Mouse (Mus musculus): ENCODE data around the gene Pisd.

Gene Pisd

DNA sequence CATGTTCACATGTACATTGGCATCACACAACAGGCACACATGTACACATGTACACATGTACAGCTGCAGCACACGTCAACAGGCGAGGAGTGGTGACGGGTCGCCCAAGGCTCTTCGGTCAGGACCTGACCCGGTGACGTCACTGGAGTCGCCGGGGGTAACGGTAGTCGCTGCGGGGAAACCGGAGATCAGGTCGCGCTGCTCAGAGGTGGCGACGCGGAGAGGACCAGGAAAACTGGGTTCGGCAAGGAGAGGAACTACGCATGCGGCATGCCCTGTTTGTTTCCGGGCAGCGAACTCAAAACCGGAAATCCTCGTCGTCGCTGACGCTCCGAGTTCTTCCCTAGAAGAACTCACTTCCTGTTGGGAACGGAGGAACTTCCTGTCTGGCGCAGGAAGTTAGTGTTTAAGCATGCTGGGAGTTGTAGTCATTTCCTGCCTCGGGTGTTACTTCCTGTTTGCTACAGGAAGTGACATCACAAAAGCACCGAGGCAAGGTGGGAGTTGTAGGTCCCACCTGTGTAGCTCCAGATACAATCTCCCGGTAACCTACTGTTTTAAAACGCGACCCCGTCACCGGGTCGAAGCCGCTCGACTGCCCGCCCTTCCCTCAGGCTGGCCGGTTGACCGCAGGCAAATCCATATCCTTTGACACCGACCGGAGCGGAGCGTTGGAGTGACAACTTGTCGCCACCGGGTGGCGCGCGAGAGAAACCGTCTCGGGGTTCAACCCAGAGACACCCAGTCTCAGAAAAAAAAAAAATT, 71.6 kb downstream of the Pisd start:
- no peak for TF ChIP-seq GATA4 (IDR thresholded peaks at IDR 0.05; ENCODE audit: insufficient replicate concordance, low read length)

DNA sequence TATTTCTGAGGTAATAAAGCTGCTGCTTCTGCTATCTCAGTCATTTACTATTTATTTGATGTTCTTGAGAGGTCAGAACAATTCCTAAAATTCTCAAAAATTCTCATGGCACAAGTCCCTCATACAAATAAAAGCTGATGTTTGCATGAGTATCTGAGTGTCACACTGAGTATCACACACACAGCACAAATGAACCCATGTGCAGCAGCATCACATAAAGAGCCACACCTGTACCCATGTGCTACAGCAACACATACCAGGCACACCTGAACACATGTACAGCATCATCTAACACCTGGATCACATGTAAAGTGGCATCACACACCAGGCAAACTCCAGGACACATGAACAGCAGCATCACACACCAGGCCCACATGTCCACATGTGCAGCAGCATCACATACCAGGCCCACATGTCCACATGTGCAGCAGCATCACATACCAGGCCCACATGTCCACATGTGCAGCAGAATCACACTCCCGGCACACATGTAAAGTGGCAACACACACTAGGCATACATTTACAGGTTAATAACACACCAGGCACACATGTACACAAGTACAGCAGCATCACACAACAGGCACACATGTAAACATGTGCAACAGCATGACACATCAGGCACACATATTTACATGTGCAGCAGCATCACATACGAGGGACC, 72.3 kb downstream of the Pisd start:
- TF ChIP-seq GATA4 (IDR thresholded peaks at IDR 0.05; ENCODE audit: insufficient replicate concordance, low read length) = no peak

DNA sequence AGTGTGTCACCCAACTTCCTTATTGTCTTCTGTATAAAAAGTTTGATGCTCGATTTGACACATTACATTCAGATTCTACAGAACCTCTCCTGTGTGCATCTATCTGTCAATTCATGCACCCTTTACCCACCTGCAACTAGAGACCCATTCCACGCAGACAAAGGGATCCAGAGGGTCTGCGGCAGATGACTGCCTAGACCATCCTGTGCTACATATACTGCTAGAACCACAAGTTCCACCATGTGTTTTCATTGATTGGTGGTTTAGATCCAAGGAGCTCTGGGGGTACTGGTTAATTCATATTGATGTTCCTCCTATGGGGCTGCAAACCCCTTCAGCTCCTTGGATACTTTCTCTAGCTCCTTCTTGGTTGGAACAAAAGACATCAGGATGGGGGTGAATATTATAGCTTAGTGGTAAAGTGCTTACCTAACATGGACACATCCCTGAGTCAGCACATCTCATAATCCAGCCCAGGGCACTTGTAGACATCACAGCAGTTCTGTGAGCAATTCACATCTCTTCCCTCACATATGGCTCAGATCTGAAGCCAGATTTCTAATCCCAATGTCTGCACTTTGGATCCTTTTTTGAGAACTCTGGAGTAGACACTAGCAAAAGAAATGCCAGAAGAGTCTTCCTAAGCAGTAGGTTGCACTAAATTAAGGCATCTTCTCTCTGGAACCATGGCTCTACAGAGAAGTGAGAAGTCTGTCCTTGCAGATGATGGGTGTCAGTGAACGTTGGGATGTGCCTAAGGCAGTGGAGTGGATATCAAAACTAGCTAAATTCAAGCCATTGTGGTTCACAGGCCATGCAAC, 73.0 kb downstream of the Pisd start:
- TF ChIP-seq GATA4 (IDR thresholded peaks at IDR 0.05; ENCODE audit: insufficient replicate concordance, low read length) = no peak

DNA sequence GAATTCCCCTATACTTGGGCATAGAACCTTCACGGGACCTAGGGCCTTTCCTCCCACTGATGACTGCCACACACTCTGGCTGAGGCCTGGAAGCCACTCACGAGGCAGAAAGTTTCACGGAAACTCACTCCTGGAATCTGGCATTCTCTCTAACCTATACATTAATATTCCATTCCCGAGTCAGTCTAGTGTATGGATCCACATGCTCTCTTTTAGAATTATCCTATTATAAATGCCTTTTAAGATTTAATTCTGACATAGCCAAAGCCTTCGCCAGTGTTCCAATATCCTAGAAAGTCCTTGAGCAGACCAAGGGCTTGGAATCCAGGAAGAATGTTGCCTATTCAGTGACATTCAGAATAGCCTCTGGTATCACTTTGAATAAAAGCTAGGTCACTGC, 74.0 kb downstream of the Pisd start:
- no peak for TF ChIP-seq GATA4 (IDR thresholded peaks at IDR 0.05; ENCODE audit: insufficient replicate concordance, low read length)

DNA sequence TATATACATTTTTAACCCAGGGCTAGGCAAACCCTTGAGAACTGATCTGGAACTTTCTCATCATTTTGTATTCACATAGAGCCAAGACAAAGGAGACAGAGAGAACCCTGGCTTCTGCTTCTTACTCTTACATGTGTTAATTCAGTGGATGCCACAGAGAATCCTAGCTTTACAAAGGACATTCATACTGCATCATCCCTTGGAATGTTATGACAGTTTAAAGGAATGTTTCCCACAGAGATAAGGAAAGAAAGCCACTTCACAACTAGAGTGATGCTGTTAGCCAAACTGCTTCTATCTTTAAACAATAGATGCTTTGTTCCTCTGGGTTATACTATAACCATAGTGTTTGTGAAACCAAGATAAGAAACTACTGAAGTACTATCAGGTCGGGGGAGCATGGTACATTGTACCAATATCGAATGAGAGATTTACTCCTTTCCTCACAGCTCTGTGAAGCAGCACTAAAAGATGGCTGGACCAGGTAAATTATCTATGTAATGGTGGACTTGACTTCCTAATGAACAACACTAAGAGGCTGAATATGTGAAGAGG, 79.1 kb downstream of the Pisd start:
- TF ChIP-seq GATA4 (IDR thresholded peaks at IDR 0.05; ENCODE audit: insufficient replicate concordance, low read length) = no peak

DNA sequence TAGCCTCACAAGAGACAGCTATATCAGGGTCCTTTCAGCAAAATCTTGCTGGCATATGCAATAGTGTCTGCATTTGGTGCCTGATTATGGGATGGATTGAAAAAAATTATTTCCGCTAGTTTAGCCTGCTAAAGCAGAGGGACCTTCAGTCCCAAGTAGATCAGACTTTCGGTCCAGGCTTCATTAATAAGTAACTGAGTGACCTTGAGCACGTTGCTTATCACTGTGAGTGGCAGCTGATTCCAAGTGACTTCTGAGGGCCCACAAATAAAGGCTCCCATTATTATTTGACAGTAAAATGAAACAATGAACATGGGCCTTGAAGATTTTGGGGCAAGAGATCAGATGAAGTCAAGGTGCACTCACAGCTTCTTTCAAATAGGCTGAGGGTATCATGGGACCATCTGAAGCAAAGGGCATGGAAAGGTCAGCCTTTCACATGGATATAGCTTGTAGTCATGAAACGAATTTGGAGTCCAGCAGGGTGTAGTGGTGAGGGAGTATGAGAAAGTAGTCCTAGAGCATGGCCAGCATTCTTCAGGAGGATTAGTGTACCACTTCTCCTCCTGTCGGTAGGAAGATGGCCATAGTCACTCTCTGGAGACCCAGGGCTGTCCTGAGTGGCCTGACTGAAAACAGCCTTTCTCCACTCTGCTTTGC, 88.1 kb downstream of the Pisd start:
- peak; percentile 68 for TF ChIP-seq GATA4 (IDR thresholded peaks at IDR 0.05; ENCODE audit: insufficient replicate concordance, low read length)

DNA sequence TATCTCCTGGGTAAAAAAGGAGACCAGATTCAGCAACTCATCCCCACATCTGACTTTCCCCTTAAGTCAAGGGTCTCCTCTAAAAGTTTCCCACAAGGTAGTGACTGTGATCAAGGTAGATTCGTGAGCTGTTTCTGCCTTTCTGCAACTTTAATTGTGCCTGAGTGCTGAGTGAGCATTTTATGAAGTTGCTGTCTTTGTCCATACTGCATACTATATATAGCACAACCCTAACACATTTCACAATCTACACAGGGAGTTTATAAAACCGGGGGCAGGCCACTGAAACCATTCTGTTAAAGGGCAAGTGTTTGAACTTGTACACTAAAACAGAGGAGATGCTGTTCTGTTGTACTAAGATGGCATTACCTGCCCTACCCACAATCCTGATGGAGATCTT, 92.0 kb downstream of the Pisd start:
- TF ChIP-seq GATA4 (IDR thresholded peaks at IDR 0.05; ENCODE audit: insufficient replicate concordance, low read length) = no peak

Measured in liver, adult (tissue).